Mouse (Mus musculus) right cerebral cortex, adult 2 months (tissue): ENCODE data around the gene Rfx2.
A peak's percentile ranks its signal among the peaks of the same experiment; 100 is the strongest.

Source experiments
- DNase-seq, 2 experiments: peaks; one replicate each; pipeline ENCODE4 v3.0.0; 2021 to 2022; ENCODE audit warnings: low spot score in 2 of 2

The Rfx2 gene

GRCm38 (mm10) chr17:56788886-56789285 lies 41.9 kb downstream of the Rfx2 start:
- DNase-seq, result no peak

GRCm38 (mm10) chr17:56780291-56780978 lies 50.4 kb downstream of the Rfx2 start:
- DNase-seq, result no peak

- DNase-seq, result no peak
Observed at GRCm38 (mm10) chr17:56778779-56779362, 51.9 kb downstream of the Rfx2 start.

- no peak for DNase-seq
Observed at GRCm38 (mm10) chr17:56777568-56777967, 53.2 kb downstream of the Rfx2 start.

- no peak for DNase-seq
Observed at GRCm38 (mm10) chr17:56769950-56770349, 60.9 kb downstream of the Rfx2 start, which contains the start of gene Prr22. Gene Prr22 (plus strand): TSS chr17:56770250.

- no peak for DNase-seq
Observed at GRCm38 (mm10) chr17:56768941-56769340, 61.9 kb downstream of the Rfx2 start.

- DNase-seq, result no peak
Observed at GRCm38 (mm10) chr17:56767531-56768135, 63.2 kb downstream of the Rfx2 start.

- no peak for DNase-seq
Observed at GRCm38 (mm10) chr17:56766631-56767405, 64.0 kb downstream of the Rfx2 start.

- DNase-seq, result no peak
Observed at GRCm38 (mm10) chr17:56765431-56765830, 65.4 kb downstream of the Rfx2 start.

GRCm38 (mm10) chr17:56764474-56765354 lies 66.1 kb downstream of the Rfx2 start, which contains the start of gene Dus3l:
Gene Dus3l (plus strand): TSS chr17:56764757.
- peak; percentile 84 to 93 for DNase-seq

- DNase-seq, result no peak
Observed at GRCm38 (mm10) chr17:56763741-56764250, 67.0 kb downstream of the Rfx2 start.

GRCm38 (mm10) chr17:56762769-56763731 lies 67.8 kb downstream of the Rfx2 start:
- peak; percentile 62 to 71 for DNase-seq

- peak; percentile 78 to 86 for DNase-seq
Observed at GRCm38 (mm10) chr17:56761991-56762410, 68.8 kb downstream of the Rfx2 start.

- DNase-seq, result no peak
Observed at GRCm38 (mm10) chr17:56761077-56761476, 69.7 kb downstream of the Rfx2 start.

- DNase-seq, result no peak
Observed at GRCm38 (mm10) chr17:56759261-56759660, 71.6 kb downstream of the Rfx2 start.

GRCm38 (mm10) chr17:56758132-56758531 lies 72.7 kb downstream of the Rfx2 start:
- peak; percentile 46 to 50 for DNase-seq

- DNase-seq, result peak; percentile 55 to 59
Observed at GRCm38 (mm10) chr17:56757416-56758123, 73.2 kb downstream of the Rfx2 start, which contains the start of gene Nrtn. Gene Nrtn (minus strand): TSS chr17:56757530.

GRCm38 (mm10) chr17:56756703-56757399 lies 74.0 kb downstream of the Rfx2 start:
- DNase-seq, result peak in 1 of 2 experiments; percentile 10
